Mouse (Mus musculus) lung, postnatal 0 days (tissue): Measurements from ENCODE around the gene Dnajb5. TPM values are rescaled to one million over a fixed set of nuclear protein-coding genes. Genes with fewer than 3 reads are reported as not detected.

ENCODE experiments used
- ATAC-seq: fragments of 200-750 bp; cut with Nextera tagmentation; 2 replicates; pipeline ENCODE4 v1.8.0; 2017; ENCODE audit warnings: moderate library complexity
- DNase-seq: peaks from one replicate; pipeline ENCODE4 v3.0.0-alpha.2; 2016; ENCODE audit warnings: low spot score
- H3K27ac ChIP-seq: fragments of 300-500 bp; sonication (generic); 2 replicates; pipeline ENCODE4 v1.5.1; 2014; ENCODE audit warnings: antibody characterized with exemption, mild to moderate bottlenecking, low read length, mixed read lengths
- H3K27me3 ChIP-seq: fragments of 300-500 bp; sonication (generic); replicated peaks from 2 replicates; pipeline ENCODE4 v1.6.1; 2014; ENCODE audit warnings: low read length, mixed read lengths; ENCODE audit not compliant: insufficient read depth
- H3K36me3 ChIP-seq: fragments of 300-500 bp; sonication (generic); 2 replicates; pipeline ENCODE4 v1.6.1; 2014; ENCODE audit warnings: low read length, mixed read lengths; ENCODE audit not compliant: insufficient read depth
- H3K4me1 ChIP-seq: fragments of 300-500 bp; sonication (generic); 2 replicates; pipeline ENCODE4 v1.6.1; 2014; ENCODE audit warnings: antibody characterized with exemption, low read depth, low read length, mixed read lengths; ENCODE audit not compliant: insufficient read depth
- H3K4me2 ChIP-seq: fragments of 300-500 bp; sonication (generic); replicated peaks from 2 replicates; pipeline ENCODE4 v1.6.1; 2014; ENCODE audit warnings: low read depth, mild to moderate bottlenecking, low read length, moderate library complexity, mixed read lengths
- H3K4me3 ChIP-seq: fragments of 300-500 bp; sonication (generic); 2 replicates; pipeline ENCODE4 v1.5.1; 2014; ENCODE audit warnings: low read depth, low read length
- H3K9ac ChIP-seq: fragments of 300-500 bp; sonication (generic); replicated peaks from 2 replicates; pipeline ENCODE4 v1.6.1; 2014; ENCODE audit warnings: low read depth, mild to moderate bottlenecking
- H3K9me3 ChIP-seq: fragments of 300-500 bp; sonication (generic); 2 replicates; pipeline ENCODE4 v1.6.1; 2016; ENCODE audit warnings: low read length, mixed read lengths
- CTCF ChIP-seq: IDR thresholded peaks from 2 replicates; pipeline ENCODE4 v1.5.1; 2016; ENCODE audit warnings: antibody characterized with exemption, mild to moderate bottlenecking
- EP300 ChIP-seq: IDR thresholded peaks from 2 replicates; pipeline ENCODE4 v1.6.1; 2016; ENCODE audit warnings: antibody characterized with exemption, mild to moderate bottlenecking, control low read depth
- WGBS: fragments of 180-500 bp; shearing (Covaris S2); extraction: QIAGEN DNeasy Blood & Tissue Kit; methylation state at CpG from one replicate; pipeline ENCODE4 v1.1.7; 2014; 5-methylcytosine and 5-hydroxymethylcytosine counted together
- polyA plus RNA-seq: library from polyadenylated mRNA; unstranded; fragments of >200 nt; fragmentation: Nextera tagmentation; extraction: Ambion mirVana; gene quantifications from 2 replicates; pipeline ENCODE4 v1.2.1, GENCODE M21; 2015

Gene Dnajb5
- 5.7 and 6.2 TPM in 2 replicates for polyA plus RNA-seq

DNA sequence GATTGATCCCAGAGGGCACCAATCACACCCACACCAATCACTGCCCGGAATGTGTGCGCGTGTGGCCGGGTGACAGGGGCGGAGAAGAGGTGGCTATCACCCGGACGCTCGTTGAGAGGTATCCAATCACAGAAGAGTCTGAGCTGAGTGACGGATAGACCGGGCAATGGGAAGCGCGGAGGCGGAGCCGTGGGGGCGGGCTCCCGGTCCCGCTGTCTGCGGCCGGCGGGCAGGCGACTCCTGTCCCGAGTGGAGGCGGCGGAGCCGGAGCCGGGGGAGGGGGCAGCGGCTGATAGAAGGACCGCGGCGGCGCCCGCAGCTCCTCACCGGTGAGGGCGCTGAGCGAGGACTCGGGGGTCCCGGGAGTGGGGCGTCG lies at the start of gene Dnajb5:
Dnajb5 (plus strand) TSS at position 139 of the 376 bp plus-strand sequence.
- TF ChIP-seq CTCF = no peak
- TF ChIP-seq EP300 = no peak
- 2% methylated on average over 28 of the region's 39 CpGs for WGBS
- Histone ChIP-seq H3K27me3 (0 out of 2 replicates have a peak, but pooled peaks cover 7% of the 10 kb centered on the region), H3K4me1 (0 out of 2 replicates have a peak, but pooled peaks cover 5% of the 10 kb centered on the region), H3K9ac (peak within 1 kb of the TSS; percentile 86), H3K27ac (peak within 1 kb of the TSS; percentile 95), H3K4me2 (peak within 1 kb of the TSS; percentile 90), H3K36me3 (no peaks in the 10 kb centered on the region), H3K9me3 (no peaks in the 10 kb centered on the region), H3K4me3 (peak within 1 kb of the TSS; percentile 81)
- DNase-seq (peak; percentile 99), ATAC-seq (peak; percentile 98)

DNA sequence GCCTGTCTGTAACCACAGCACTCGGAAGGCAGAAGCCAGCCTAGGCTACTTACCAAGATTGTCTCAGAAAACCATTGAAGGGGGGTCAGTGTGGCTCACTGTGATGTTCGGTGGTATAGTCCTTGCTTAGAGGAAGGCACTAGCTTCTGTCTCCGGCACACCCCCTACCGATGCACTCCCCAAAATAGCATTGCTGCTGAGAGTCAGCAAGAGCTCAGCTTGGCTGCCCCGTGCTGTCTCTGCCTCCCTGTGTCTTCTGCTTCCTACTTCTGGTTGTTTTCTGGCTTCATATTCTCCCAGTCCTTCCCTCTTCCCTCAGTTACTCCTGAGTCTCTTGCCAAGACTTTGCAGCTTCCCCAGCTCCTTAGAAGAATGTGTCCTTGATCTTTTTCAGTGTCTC lies 48.7 kb upstream of the Dnajb5 start:
- Histone ChIP-seq H3K4me3 (no peak overlapping the region), H3K27ac (no peak overlapping the region), H3K27me3 (no peaks in the 10 kb centered on the region), H3K4me1 (no peaks in the 10 kb centered on the region), H3K4me2 (no peak overlapping the region), H3K9me3 (no peaks in the 10 kb centered on the region), H3K36me3 (no peaks in the 10 kb centered on the region), H3K9ac (no peak overlapping the region)
- no peak for DNase-seq
- TF ChIP-seq CTCF = no peak
- no peak for TF ChIP-seq EP300
- no peak for ATAC-seq
- 52% methylated on average over 5 of the region's 5 CpGs for WGBS

DNA sequence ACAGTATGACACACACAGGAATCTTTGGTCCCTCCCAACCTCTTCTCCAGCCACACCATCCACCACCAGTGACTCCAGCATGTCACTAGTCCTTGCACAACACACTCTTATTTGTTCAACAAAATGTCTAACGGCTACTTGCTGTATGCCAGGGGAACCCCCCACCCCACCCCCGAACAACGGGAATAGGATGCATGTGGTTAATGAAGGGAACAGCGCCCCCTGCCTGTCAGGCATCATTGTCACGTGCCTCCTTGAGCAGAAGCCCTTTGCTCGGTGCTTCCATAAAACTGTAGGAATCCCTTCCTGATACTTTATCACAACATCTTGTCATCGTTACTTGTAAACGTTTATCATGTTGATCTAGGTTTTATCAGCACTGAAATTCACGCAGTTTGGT lies 47.4 kb upstream of the Dnajb5 start:
- Histone ChIP-seq H3K4me1 (no peaks in the 10 kb centered on the region), H3K27ac (no peak overlapping the region), H3K4me2 (no peak overlapping the region), H3K9ac (no peak overlapping the region), H3K4me3 (no peak overlapping the region), H3K9me3 (no peaks in the 10 kb centered on the region), H3K36me3 (no peaks in the 10 kb centered on the region), H3K27me3 (no peaks in the 10 kb centered on the region)
- peak; percentile 66 for TF ChIP-seq CTCF
- TF ChIP-seq EP300 = no peak
- ATAC-seq = no peak
- WGBS = 43% methylated on average over 9 of the region's 9 CpGs
- peak; percentile 16 for DNase-seq

DNA sequence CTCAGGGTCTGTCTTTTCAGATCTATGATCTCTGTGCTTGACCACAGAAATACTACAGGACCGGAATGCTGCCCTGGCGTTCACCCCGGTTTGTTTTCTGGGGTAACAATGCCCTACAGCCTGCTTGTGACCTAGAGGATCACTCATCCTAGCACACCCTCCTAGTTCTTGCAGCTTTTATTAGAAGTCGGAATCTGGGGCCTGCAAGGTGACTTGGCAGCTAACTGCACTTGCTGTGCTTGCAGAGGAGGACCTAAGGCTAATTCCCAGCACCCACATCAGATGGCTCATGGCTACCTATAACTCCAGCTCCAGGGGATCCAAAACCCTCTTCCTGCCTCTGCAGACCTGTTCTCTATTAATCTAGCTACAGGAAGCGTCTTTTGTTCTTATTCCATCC lies 46.9 kb upstream of the Dnajb5 start:
- no peak overlapping the region for H3K4me3 ChIP-seq
- TF ChIP-seq EP300 (no peak), CTCF (no peak)
- no peaks in the 10 kb centered on the region for H3K36me3 ChIP-seq
- no peaks in the 10 kb centered on the region for H3K4me1 ChIP-seq
- ATAC-seq = no peak
- no peak overlapping the region for H3K4me2 ChIP-seq
- no peaks in the 10 kb centered on the region for H3K9me3 ChIP-seq
- H3K27me3 ChIP-seq = no peaks in the 10 kb centered on the region
- H3K9ac ChIP-seq = no peak overlapping the region
- WGBS = 83% methylated on average over 5 of the region's 5 CpGs
- H3K27ac ChIP-seq = no peak overlapping the region
- DNase-seq = no peak

DNA sequence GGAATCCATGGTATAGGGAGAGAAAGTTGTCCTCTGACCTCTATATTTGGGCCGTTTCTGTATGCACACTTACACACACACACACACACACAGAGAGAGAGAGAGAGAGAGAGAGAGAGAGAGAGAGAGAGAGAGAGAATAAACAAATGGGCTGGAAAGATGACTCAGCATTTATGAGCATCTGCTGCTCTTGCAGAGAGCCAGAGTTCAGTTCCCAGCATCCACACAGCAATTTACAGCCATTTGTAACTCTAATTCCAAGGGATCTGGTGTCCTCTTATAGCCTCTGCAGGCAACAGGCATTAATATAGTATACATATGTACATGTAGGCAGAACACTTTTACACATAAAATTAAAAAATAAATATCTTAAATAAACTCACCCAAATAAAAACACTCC lies 45.7 kb upstream of the Dnajb5 start:
- Histone ChIP-seq H3K4me3 (no peak overlapping the region), H3K27me3 (no peaks in the 10 kb centered on the region), H3K4me1 (no peaks in the 10 kb centered on the region), H3K27ac (no peak overlapping the region), H3K9ac (no peak overlapping the region), H3K36me3 (no peaks in the 10 kb centered on the region), H3K9me3 (no peaks in the 10 kb centered on the region), H3K4me2 (no peak overlapping the region)
- no peak for TF ChIP-seq CTCF
- no peak for TF ChIP-seq EP300
- WGBS = 53% methylated on average over 1 of the region's 1 CpGs
- no peak for ATAC-seq
- no peak for DNase-seq

DNA sequence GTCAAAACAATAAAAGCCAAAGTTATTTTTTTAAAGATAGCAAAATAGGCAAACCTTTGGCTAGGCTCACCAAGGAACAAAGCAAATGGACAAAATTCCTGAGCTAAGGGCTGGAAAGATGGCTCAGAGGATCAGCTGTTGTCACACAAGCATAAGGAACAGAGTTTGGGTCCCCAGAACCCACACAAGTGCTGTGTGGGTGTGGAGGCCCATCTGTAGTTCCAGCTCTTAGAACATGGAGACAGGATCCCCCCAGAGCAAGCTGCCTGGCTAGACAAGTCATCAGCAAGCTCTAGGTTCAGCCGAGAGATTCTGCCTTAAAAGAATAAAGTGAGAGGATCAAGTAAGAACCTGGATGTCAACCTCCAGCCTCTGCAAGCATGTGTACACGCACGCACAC lies 45.1 kb upstream of the Dnajb5 start:
- Histone ChIP-seq H3K9ac (no peak overlapping the region), H3K27ac (no peak overlapping the region), H3K4me1 (no peaks in the 10 kb centered on the region), H3K9me3 (no peaks in the 10 kb centered on the region), H3K4me3 (no peak overlapping the region), H3K27me3 (no peaks in the 10 kb centered on the region), H3K36me3 (no peaks in the 10 kb centered on the region), H3K4me2 (no peak overlapping the region)
- 83% methylated on average over 3 of the region's 3 CpGs for WGBS
- TF ChIP-seq CTCF (no peak), EP300 (no peak)
- ATAC-seq (no peak), DNase-seq (no peak)

DNA sequence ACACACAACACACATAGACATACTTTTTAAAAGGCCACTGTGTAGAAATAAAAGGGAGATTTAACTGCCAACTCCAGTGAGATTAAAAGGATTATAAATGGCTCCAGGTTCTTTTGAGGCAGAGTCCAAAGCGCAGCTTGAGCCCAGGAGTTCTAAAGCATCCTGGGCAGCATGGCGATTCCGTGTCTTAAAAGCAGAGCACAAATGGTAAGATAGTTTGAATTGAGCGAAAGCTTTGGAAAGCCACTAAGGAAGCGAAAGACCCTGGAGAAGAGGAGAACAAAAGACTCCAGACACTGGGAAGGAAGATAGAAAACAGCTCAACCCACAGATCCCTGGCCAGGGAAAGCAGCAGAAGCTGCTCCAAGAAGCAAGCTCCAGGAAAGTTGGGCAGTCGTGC lies 44.6 kb upstream of the Dnajb5 start:
- Histone ChIP-seq H3K4me2 (no peak overlapping the region), H3K36me3 (no peaks in the 10 kb centered on the region), H3K4me1 (no peaks in the 10 kb centered on the region), H3K27me3 (no peaks in the 10 kb centered on the region), H3K4me3 (no peak overlapping the region), H3K27ac (no peak overlapping the region), H3K9ac (no peak overlapping the region), H3K9me3 (no peaks in the 10 kb centered on the region)
- ATAC-seq = no peak
- TF ChIP-seq CTCF (no peak), EP300 (no peak)
- WGBS = 87% methylated on average over 6 of the region's 6 CpGs
- DNase-seq = no peak
